Mouse (Mus musculus): ENCODE measurements around the gene Wnt3a. TPM values are rescaled to one million over a fixed set of nuclear protein-coding genes. Genes with fewer than 3 reads are reported as not detected.
A peak's percentile ranks its signal among the peaks of the same experiment; 100 is the strongest.

Wnt3a gene
- polyA plus RNA-seq, 1 experiment = not detected

DNA sequence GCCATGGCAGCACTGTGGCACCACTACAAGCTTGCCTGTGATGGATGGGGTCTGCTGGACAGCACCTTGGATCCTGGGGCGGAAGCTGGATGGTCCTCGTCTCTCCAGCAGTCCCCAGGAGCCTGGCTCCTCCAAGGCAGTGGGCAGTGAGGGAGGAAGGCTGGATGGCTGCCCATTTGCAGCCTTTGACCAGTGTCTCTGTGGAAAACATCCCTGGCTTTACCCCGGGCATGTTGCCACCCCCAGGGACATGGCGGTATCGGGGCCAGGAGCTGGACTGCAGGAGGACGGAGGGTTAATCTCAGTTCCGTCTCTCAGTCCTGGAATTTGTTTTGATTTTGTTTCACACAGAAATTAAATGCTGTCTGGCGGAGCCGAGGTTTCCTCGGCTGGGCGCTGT lies 23.4 kb upstream of the Wnt3a start:
- WGBS = 43% methylated on average over 11 of the region's 11 CpGs
- no peak for TF ChIP-seq POLR2A (IDR thresholded peaks at IDR 0.05; ENCODE audit: low read depth, low read length)
- TF ChIP-seq CTCF (conservative IDR thresholded peaks at IDR 0.05; ENCODE audit: insufficient read depth, insufficient read length, low read depth, low read length) = no peak
- no peak for DNase-seq
- Histone ChIP-seq H3K27ac (ENCODE audit: insufficient read depth, low read depth, low read length) (no peak overlapping the region), H3K27me3 (replicated peaks; ENCODE audit: control insufficient read depth, insufficient read depth, low read length) (no peaks in the 10 kb centered on the region), H3K4me3 (ENCODE audit: insufficient read depth, low read depth, low read length) (no peak overlapping the region), H3K36me3 (ENCODE audit: control insufficient read depth, insufficient read depth, low read length) (no peaks in the 10 kb centered on the region), H3K4me1 (ENCODE audit: control insufficient read depth, insufficient read depth, low read length) (no peaks in the 10 kb centered on the region)

DNA sequence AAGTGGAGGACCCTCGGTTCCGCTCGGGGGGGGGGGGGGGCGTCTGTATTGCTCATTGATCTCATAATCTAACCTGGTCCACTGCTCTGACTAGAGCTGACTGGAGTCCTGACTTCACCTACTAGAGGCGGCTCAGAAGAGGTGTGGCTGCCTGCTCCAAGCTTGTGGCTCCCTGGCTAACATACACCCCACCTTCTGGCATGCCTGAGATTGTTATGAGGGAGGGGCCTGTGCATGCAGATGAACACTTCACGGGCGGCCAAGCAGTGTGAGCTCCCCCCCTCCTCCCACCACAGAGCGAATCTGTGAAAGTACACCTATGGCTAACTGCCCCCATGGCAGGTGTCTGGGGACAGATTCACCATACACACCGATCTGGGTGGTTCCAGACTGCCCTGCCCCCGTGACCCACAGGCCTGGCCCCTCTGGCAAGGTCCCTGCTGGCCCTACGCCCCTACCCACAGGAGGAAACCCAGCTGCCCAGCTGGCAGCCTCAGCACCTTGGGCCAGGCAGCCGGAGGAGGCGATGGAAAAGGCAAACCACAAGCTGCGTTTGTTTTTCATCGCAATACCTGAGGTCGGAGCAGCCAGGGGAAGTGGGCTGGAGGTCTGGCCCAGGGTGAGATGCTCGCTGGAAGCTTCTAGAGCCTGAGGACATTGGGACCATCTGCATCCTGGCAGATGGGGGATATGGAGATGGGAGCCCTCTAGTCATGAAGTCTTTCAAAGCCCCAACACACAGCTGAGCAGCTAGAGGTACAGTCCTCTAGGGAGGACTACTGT lies 22.7 kb upstream of the Wnt3a start:
- no peaks in the 10 kb centered on the region for H3K4me1 ChIP-seq (ENCODE audit: control insufficient read depth, insufficient read depth, low read length)
- WGBS = 54% methylated on average over 17 of the region's 17 CpGs
- TF ChIP-seq CTCF (conservative IDR thresholded peaks at IDR 0.05; ENCODE audit: insufficient read depth, insufficient read length, low read depth, low read length) (no peak), POLR2A (IDR thresholded peaks at IDR 0.05; ENCODE audit: low read depth, low read length) (no peak)

DNA sequence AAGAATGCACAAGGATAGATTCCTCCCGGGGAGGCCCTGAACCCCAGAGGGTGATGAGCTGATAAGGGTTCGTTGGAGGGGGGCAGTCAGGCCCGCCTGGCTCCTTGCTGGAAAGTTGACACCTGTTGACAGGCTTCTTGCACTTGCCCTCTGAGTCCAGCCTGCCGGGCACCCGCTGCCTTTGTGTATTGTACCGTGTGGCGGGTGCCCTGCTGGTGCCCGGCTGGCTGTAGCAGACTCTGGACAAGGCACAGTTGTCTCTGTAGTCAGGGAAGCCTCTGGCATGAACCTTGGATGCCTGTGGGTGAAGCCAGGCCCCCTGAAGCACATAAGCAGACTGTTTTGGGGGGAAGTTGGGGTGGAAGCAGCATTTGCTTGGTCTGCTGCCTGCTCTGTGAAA lies 21.9 kb upstream of the Wnt3a start:
- 56% methylated on average over 8 of the region's 8 CpGs for WGBS
- Histone ChIP-seq H3K4me3 (ENCODE audit: insufficient read depth, low read depth, low read length) (no peak overlapping the region), H3K27me3 (replicated peaks; ENCODE audit: control insufficient read depth, insufficient read depth, low read length) (no peaks in the 10 kb centered on the region), H3K27ac (ENCODE audit: insufficient read depth, low read depth, low read length) (no peak overlapping the region), H3K36me3 (ENCODE audit: control insufficient read depth, insufficient read depth, low read length) (no peaks in the 10 kb centered on the region), H3K4me1 (ENCODE audit: control insufficient read depth, insufficient read depth, low read length) (no peaks in the 10 kb centered on the region)
- TF ChIP-seq POLR2A (IDR thresholded peaks at IDR 0.05; ENCODE audit: low read depth, low read length) (no peak), CTCF (conservative IDR thresholded peaks at IDR 0.05; ENCODE audit: insufficient read depth, insufficient read length, low read depth, low read length) (no peak)
- no peak for DNase-seq

More for the DNA sequence above, 22.7 kb upstream of the Wnt3a start:
- H3K36me3 ChIP-seq (ENCODE audit: control insufficient read depth, insufficient read depth, low read length) = no peaks in the 10 kb centered on the region
- H3K4me3 ChIP-seq (ENCODE audit: insufficient read depth, low read depth, low read length) = no peak overlapping the region
- H3K27ac ChIP-seq (ENCODE audit: insufficient read depth, low read depth, low read length) = no peak overlapping the region
- DNase-seq = no peak
- no peaks in the 10 kb centered on the region for H3K27me3 ChIP-seq (replicated peaks; ENCODE audit: control insufficient read depth, insufficient read depth, low read length)

DNA sequence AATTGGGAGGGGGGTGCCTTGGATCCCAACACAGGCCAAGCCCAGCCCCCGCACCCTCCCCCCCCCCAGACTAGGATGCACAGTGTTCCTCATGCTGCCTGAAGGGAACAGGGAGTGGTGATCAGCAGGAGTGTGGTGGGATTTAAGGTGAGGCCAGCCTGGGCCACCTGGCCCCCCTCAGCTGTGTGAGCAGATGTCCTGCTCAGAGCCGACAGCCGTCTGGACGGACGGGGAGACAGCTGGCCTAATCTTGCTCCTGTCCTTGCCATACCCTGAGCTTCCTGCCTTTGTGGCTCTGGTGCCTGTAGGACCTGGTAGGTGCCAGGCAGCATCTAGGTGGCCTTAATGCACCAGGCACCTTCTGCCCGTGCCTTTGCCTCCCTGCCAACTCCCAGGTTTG lies 21.5 kb upstream of the Wnt3a start:
- Histone ChIP-seq H3K36me3 (ENCODE audit: control insufficient read depth, insufficient read depth, low read length) (no peaks in the 10 kb centered on the region), H3K4me1 (ENCODE audit: control insufficient read depth, insufficient read depth, low read length) (no peaks in the 10 kb centered on the region), H3K27me3 (replicated peaks; ENCODE audit: control insufficient read depth, insufficient read depth, low read length) (no peaks in the 10 kb centered on the region), H3K27ac (ENCODE audit: insufficient read depth, low read depth, low read length) (no peak overlapping the region), H3K4me3 (ENCODE audit: insufficient read depth, low read depth, low read length) (no peak overlapping the region)
- WGBS = 77% methylated on average over 6 of the region's 6 CpGs
- DNase-seq = no peak
- TF ChIP-seq POLR2A (IDR thresholded peaks at IDR 0.05; ENCODE audit: low read depth, low read length) (no peak), CTCF (conservative IDR thresholded peaks at IDR 0.05; ENCODE audit: insufficient read depth, insufficient read length, low read depth, low read length) (no peak)

DNA sequence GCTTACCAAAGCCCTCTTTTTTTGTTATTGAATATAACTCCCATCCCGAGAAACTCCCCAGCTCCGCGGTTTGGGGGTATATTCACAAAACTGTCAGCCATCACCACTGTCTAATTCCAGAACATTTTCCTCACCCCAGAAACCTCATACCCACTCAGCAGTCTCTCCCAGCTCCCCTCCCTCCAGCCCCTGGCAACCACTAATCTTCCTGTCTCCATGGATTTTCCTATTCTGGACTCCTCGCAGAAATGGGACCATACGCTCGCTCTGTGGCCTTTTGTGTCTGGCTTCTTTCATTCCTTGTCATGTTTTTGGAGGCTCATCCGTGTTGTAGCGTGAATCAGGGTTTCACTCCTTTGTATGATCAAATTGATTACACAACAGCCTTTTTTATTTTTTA lies 19.4 kb upstream of the Wnt3a start:
- Histone ChIP-seq H3K4me1 (ENCODE audit: control insufficient read depth, insufficient read depth, low read length) (no peaks in the 10 kb centered on the region), H3K27me3 (replicated peaks; ENCODE audit: control insufficient read depth, insufficient read depth, low read length) (no peaks in the 10 kb centered on the region), H3K4me3 (ENCODE audit: insufficient read depth, low read depth, low read length) (no peak overlapping the region), H3K36me3 (ENCODE audit: control insufficient read depth, insufficient read depth, low read length) (no peaks in the 10 kb centered on the region), H3K27ac (ENCODE audit: insufficient read depth, low read depth, low read length) (no peak overlapping the region)
- TF ChIP-seq POLR2A (IDR thresholded peaks at IDR 0.05; ENCODE audit: low read depth, low read length) = no peak
- no peak for TF ChIP-seq CTCF (conservative IDR thresholded peaks at IDR 0.05; ENCODE audit: insufficient read depth, insufficient read length, low read depth, low read length)
- 88% methylated on average over 8 of the region's 8 CpGs for WGBS
- DNase-seq = no peak

DNA sequence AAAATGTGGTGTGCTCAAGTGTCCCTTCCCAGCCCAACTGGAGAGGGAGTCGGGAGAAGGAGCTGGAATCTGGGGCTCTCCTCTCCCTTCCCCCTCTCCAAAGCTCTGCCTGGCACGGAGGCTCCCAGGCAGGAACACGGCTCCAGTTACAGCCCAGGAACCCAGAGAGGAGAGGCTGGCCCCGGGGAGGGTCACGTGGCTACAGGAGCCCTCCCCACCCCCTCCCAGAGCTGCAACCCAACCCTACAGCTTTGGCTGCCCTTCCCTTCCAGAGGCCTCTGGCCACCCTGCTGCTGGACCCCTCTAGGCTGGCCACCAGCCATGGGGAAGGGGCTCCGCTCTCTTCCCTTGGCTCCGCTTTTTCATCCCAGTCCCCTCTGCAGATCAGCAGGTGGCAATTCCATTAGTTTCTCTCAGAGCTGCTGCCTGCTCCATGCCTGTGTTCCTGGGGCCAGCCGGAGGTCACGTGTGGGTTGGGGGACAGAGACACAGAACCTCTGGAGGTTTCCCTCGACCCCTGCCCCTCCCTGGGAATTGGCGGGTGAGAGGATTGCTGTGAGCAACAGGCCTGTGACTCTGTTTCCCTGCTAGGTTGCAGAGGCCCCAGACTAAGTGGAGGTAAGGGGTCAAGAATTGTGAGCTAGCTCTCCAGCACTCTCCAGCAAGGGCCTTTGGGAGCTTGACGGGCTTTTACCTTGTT lies 18.7 kb upstream of the Wnt3a start:
- Histone ChIP-seq H3K27ac (ENCODE audit: insufficient read depth, low read depth, low read length) (no peak overlapping the region), H3K27me3 (replicated peaks; ENCODE audit: control insufficient read depth, insufficient read depth, low read length) (no peaks in the 10 kb centered on the region), H3K4me1 (ENCODE audit: control insufficient read depth, insufficient read depth, low read length) (no peaks in the 10 kb centered on the region), H3K4me3 (ENCODE audit: insufficient read depth, low read depth, low read length) (no peak overlapping the region), H3K36me3 (ENCODE audit: control insufficient read depth, insufficient read depth, low read length) (no peaks in the 10 kb centered on the region)
- no peak for TF ChIP-seq POLR2A (IDR thresholded peaks at IDR 0.05; ENCODE audit: low read depth, low read length)
- TF ChIP-seq CTCF (conservative IDR thresholded peaks at IDR 0.05; ENCODE audit: insufficient read depth, insufficient read length, low read depth, low read length) = no peak
- WGBS = 53% methylated on average over 12 of the region's 12 CpGs
- DNase-seq = peak; percentile 24

DNA sequence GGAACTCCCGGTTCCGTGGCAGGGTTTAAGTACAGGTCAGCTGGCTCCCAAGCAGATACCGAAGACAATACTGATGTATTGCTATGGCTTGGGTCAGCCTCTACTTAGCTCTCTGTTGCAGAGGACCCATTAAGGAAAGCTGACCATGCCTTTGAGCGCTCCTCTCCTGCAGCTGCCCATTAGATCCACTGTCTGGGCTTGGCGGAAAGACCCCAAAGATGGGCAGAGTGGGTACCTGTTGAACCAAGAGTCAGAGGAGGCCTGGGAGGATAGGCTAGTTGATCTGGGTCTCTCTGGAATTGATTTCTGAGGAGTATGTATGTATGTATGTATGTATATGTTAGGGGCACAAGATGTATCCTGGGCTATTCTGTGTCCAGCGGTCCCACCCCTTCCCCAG lies 18.1 kb upstream of the Wnt3a start:
- 55% methylated on average over 6 of the region's 6 CpGs for WGBS
- TF ChIP-seq CTCF (conservative IDR thresholded peaks at IDR 0.05; ENCODE audit: insufficient read depth, insufficient read length, low read depth, low read length) (no peak), POLR2A (IDR thresholded peaks at IDR 0.05; ENCODE audit: low read depth, low read length) (no peak)
- H3K27ac ChIP-seq (ENCODE audit: insufficient read depth, low read depth, low read length) = no peak overlapping the region
- H3K4me3 ChIP-seq (ENCODE audit: insufficient read depth, low read depth, low read length) = no peak overlapping the region
- no peaks in the 10 kb centered on the region for H3K36me3 ChIP-seq (ENCODE audit: control insufficient read depth, insufficient read depth, low read length)
- H3K4me1 ChIP-seq (ENCODE audit: control insufficient read depth, insufficient read depth, low read length) = no peaks in the 10 kb centered on the region
- DNase-seq = no peak
- H3K27me3 ChIP-seq (replicated peaks; ENCODE audit: control insufficient read depth, insufficient read depth, low read length) = no peaks in the 10 kb centered on the region
